Mouse (Mus musculus): Measurements from ENCODE around the gene Psg16. TPM values are rescaled to one million over a fixed set of nuclear protein-coding genes. Genes with fewer than 3 reads are reported as not detected.

The Psg16 gene
- total and polyA plus RNA-seq, 3 experiments: 0.27 TPM; not detected in 2

DNA sequence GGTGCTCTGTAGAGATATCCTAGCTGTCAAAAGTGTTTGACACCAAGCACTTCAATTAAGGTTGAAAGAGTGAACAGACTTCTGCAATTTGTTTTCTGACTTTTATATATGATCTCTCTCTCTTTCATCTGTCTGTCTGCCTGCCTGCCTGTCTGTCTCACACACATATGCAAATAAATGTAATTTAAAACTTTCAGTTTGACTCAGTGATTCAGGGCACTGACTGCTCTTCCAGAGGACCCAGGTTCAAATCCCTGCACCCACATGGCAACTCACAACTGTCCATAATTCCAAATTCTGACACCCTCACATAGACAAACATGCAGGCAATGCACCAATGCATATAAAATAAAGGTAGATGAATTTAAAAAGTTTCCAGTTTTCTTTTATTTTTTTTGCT, 6.8 kb upstream of the Psg16 start:
- TF ChIP-seq MYC (IDR thresholded peaks at IDR 0.05; ENCODE audit: low read depth, low read length) (0 out of 2 replicates have a peak, but pooled peaks have one; percentile 31), E2F4 (IDR thresholded peaks at IDR 0.05; ENCODE audit: insufficient replicate concordance, low read depth, low read length) (no peak), MAFK (IDR thresholded peaks at IDR 0.05; ENCODE audit: insufficient replicate concordance, low read length) (0 out of 2 replicates have a peak, but pooled peaks have one; percentile 23), CHD2 (IDR thresholded peaks at IDR 0.05; ENCODE audit: low read length) (no peak), GABPA (IDR thresholded peaks at IDR 0.05; ENCODE audit: insufficient replicate concordance, low read depth, low read length) (no peak), ZMIZ1 (IDR thresholded peaks at IDR 0.05; ENCODE audit: low read depth, low read length) (no peak), MEF2A (IDR thresholded peaks at IDR 0.05; ENCODE audit: borderline replicate concordance, low read depth, low read length) (no peak), TBP (conservative IDR thresholded peaks at IDR 0.05; ENCODE audit: low read depth, low read length) (no peak), MAZ (IDR thresholded peaks at IDR 0.05; ENCODE audit: low read depth, low read length) (no peak), EP300 (IDR thresholded peaks at IDR 0.05; ENCODE audit: low read length) (peak; percentile 85), ZNF384 (IDR thresholded peaks at IDR 0.05; ENCODE audit: low read depth, low read length) (no peak), KAT2A (IDR thresholded peaks at IDR 0.05; ENCODE audit: insufficient replicate concordance, low read length) (no peak), MXI1 (IDR thresholded peaks at IDR 0.05; ENCODE audit: low read depth, low read length) (no peak), RAD21 (IDR thresholded peaks at IDR 0.05; ENCODE audit: low read depth, low read length) (no peak), USF1 (IDR thresholded peaks at IDR 0.05; ENCODE audit: low read depth, low read length) (no peak), TCF12 (IDR thresholded peaks at IDR 0.05; ENCODE audit: low read depth, low read length) (peak; percentile 30; the same call in 1 of the 2 replicates), POLR2A (IDR thresholded peaks at IDR 0.05; ENCODE audit: low read depth, low read length) (no peak), ZKSCAN1 (IDR thresholded peaks at IDR 0.05; ENCODE audit: borderline replicate concordance, low read depth, low read length) (no peak), JUND (conservative IDR thresholded peaks at IDR 0.05; ENCODE audit: low read depth, low read length) (peak; percentile 94), UBTF (IDR thresholded peaks at IDR 0.05; ENCODE audit: low read depth, low read length) (no peak), PAX5 (IDR thresholded peaks at IDR 0.05; ENCODE audit: low read length) (no peak), USF2 (conservative IDR thresholded peaks at IDR 0.05; ENCODE audit: low read depth, low read length) (no peak), BHLHE40 (IDR thresholded peaks at IDR 0.05; ENCODE audit: low read depth, low read length) (peak; percentile 74), MAX (IDR thresholded peaks at IDR 0.05; ENCODE audit: low read length) (no peak), HCFC1 (IDR thresholded peaks at IDR 0.05; ENCODE audit: low read depth, low read length) (no peak), ZC3H11A (IDR thresholded peaks at IDR 0.05; ENCODE audit: low read depth, low read length) (no peak), NELFE (IDR thresholded peaks at IDR 0.05; ENCODE audit: low read depth, low read length) (no peak), POLR2AphosphoS2 (IDR thresholded peaks at IDR 0.05; ENCODE audit: low read depth, low read length) (no peak), RCOR1 (conservative IDR thresholded peaks at IDR 0.05; ENCODE audit: low read depth, low read length) (0 out of 2 replicates have a peak, but pooled peaks have one; percentile 63), SMC3 (IDR thresholded peaks at IDR 0.05; ENCODE audit: low read depth, low read length) (no peak), ETS1 (conservative IDR thresholded peaks at IDR 0.05; ENCODE audit: low read depth, low read length) (peak; percentile 42; the same call in 1 of the 2 replicates), NRF1 (IDR thresholded peaks at IDR 0.05; ENCODE audit: low read depth, low read length) (no peak), SIN3A (IDR thresholded peaks at IDR 0.05; ENCODE audit: low read length) (no peak), IRF4 (IDR thresholded peaks at IDR 0.05; ENCODE audit: low read depth, low read length) (peak; percentile 97), CHD1 (IDR thresholded peaks at IDR 0.05; ENCODE audit: low read depth, low read length) (no peak), JUN (IDR thresholded peaks at IDR 0.05; ENCODE audit: insufficient read depth, low read depth, low read length) (peak; percentile 71), ELF1 (IDR thresholded peaks at IDR 0.05; ENCODE audit: low read depth, low read length) (no peak), CTCF (conservative IDR thresholded peaks at IDR 0.05 in 1 of 2, IDR thresholded peaks at IDR 0.05 in 1 of 2; ENCODE audit: low read depth in 2 of 2, low read length in 2 of 2) (no peak)
- in situ Hi-C loops (cut with MboI; ENCODE audit: low pct_ligation_motif_present, low pct_unique_long_range_greater_than_20kb, low sequenced_read_pairs): loop anchor here (5.0 kb wide), 2 partner anchors 65 to 115 kb away; no protein-coding TSS in a partner anchor

More for the DNA sequence above, 6.8 kb upstream of the Psg16 start:
- Histone ChIP-seq H3K4me2 (ENCODE audit: insufficient read depth, low read depth, poor library complexity, severe bottlenecking) (no peak overlapping the region), H3K27me3 (replicated peaks) (no peaks in the 10 kb centered on the region), H3K27ac (ENCODE audit: insufficient read depth, low read depth) (no peak overlapping the region), H3K9ac (ENCODE audit: insufficient read depth, low read depth) (no peak overlapping the region), H3K36me3 (replicated peaks in 1 of 2; ENCODE audit: control insufficient read depth in 1 of 2, insufficient read depth in 1 of 2, low read length in 1 of 2) (no peaks in the 10 kb centered on the region), H3K9me3 (replicated peaks; ENCODE audit: low read length) (no peaks in the 10 kb centered on the region), H3K4me3 (replicated peaks in 1 of 3; ENCODE audit: low read depth in 2 of 3, low read length in 2 of 3, poor library complexity in 1 of 3) (no peak overlapping the region), H3K4me1 (ENCODE audit: control insufficient read depth in 1 of 2, insufficient read depth in 2 of 2) (peaks cover 2 to 20% of the 10 kb centered on the region in 2 experiments), H3K79me2 (replicated peaks; ENCODE audit: control insufficient read depth, extremely low read depth, insufficient read depth, poor library complexity, severe bottlenecking) (no peaks in the 10 kb centered on the region)
- DNase-seq (ENCODE audit: extremely low read depth): peak; percentile 39
- dilution Hi-C loops (cut with MboI; ENCODE audit: extremely low pct_ligation_motif_present, extremely low pct_unique_long_range_greater_than_20kb, low sequenced_read_pairs): no loop called here
